Mouse (Mus musculus) lung, adult 18-20 months (tissue): Measurements from ENCODE around the gene Ginm1.
A peak's percentile ranks its signal among the peaks of the same experiment; 100 is the strongest.

Experiments
- DNase-seq, 2 experiments: peaks; one replicate each; pipeline ENCODE4 v3.0.0; 2022; ENCODE audit warnings: mixed read lengths in 2 of 2

Gene Ginm1

DNA sequence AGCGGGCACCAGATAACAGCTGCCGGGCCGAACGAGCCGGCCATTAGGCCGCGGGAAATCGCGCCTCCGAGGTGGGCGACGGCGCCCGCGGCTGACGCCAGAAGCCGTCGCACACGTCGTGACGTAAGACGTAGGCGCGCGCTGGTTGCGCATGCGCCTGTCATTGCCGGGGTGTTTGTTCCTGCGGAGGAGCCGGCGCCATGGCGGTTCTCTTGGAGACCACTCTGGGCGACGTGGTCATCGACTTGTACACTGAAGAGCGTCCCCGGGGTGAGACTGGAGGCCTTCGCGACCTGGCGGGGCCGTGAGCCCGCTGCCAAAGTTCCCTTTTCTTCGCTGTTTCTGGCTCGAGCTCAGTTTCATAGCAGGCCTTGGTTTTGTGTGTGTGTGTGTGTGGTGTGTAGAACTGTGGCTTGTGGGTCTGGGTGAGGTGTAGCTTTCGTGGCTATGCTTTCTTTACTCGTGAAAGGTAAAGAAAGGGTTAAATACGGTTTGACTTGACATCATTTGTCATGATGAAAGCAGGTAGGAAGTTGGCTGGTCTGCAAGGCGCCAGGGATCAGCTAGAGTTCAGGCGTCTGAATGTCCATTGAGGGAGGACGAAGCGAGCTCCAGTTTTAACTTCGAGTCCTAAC lies at the start of gene Ginm1, which contains the start of gene Ppil4:
TSS of gene Ginm1 (minus strand) at position 74 of the 635 bp plus-strand sequence.
TSS of gene Ppil4 (plus strand) at position 141 of the 635 bp plus-strand sequence.
- DNase-seq, result peak; percentile 86 to 87

DNA sequence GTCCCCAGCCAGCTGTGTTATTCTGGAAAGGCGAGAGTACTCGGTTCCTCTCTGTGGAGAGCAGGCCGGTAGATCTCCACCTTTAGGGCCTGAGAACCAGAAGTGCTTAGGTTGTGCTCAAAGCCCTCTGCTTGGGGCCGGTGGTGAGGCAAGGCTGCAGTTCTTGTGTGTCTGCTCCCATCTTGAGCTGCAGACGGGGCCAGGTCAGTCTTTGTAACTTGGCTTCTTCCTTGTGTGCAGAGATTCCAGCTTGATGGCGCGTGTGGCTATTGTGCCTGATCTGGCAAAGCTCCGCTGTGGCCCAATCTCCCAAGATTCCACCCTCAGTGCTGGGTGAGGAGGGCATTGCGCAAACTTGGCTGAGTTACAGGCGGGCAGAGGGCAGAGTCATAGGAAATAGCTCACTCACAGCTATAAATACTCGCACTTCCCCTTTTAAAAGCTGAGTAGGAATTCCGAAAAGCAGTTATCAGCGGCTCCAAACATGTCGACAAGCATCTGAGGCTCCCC lies 49.0 kb upstream of the Ginm1 start:
- peak; percentile 89 to 91 for DNase-seq

DNA sequence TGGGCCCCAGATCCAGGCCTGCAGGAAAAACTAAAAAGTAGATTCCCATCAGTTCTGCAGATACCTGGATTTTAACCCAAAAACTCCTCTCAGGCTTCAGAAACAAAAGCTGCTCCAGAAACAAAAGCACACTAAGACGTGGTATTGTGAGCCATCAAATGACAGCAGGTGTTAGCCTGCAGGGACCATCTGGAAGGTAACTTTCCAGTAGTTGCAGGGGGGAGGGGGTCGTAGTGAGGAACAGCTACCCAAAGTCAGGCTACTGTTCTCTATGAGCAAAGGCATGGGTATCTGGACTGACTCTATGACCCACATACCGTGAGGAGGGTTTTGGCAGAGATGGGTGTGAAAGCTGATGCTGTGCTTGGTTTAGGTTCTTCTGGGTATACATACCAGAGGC lies 48.2 kb upstream of the Ginm1 start:
- no peak for DNase-seq

DNA sequence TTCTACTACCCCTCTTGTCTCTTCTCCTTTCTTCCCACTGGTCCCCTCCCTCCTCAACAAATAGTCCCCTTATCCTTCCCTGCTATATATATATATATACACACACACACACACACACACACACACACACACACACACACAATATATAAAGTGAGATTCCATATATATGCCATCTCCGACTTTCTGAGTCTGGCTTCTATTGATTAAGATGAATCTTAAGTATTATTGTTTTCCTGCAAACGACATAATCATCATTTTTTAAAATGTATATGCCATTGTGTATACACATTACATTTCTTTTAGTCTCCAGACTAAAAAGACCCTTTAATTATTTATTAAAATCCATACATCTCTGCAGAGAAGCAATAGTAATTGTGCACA lies 47.7 kb upstream of the Ginm1 start:
- no peak for DNase-seq

DNA sequence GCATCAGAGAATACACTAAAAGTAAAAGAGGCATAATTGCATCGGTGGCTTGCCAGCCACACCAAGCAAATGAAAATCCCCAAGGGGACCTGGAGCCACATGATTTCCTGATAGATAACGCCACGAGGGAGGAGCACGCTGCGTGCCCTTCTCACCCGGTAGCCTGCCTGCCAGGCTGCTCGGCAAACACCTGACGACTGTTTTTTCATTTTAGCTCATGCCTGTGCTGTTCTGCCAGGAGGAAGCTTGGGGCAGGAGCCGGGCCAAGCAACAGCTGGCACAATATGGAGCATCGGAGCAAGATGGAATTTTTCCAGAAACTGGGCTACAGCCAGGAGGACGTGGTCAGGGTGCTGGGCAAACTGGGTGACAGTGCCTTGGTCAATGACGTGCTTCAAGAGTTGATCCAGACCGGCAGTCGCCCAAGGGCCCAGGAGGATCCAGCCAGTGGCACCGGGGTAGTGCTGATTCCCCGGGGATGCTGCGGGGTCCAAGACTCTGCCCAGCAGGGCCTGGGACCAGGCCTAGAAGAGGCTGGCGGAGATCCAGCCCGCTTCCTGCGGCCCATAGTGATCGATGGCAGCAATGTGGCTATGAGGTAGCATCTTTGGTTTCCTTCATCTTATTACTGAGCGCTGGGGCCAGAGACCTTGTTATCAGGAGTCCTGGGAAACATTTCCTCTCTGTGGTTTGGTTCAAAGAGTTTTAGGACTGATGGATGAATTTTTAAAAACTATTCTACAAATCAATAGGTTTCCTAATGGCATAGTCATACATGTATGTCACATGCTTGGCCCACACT lies 47.1 kb upstream of the Ginm1 start:
- peak in 1 of 2 experiments; percentile 28 for DNase-seq

DNA sequence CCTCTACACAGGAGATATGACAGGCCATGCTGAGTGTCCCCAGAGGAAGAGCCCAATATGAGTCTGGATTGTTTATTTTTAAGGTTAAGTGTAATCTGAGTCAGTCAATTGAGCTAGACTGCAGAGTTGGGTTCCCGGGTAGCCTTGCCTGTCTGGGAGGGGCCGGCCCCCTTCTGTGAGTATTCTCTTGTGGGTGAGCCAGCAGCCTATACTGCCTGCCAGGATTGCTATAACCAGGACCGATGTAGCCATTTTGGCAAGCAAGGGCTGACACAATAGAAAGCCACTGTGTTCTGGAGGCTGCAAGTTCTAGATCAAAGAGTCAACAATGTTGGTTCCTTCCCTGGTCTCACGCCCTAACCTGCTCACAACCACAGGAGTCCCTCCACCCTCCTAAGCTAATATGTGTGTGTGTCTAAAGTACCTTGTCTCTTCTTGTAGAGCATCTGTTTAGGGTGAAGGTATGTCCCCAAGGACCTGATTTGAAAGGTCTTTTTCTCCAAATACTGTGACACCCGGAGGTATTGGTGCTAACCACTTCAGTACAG lies 46.3 kb upstream of the Ginm1 start:
- no peak for DNase-seq

DNA sequence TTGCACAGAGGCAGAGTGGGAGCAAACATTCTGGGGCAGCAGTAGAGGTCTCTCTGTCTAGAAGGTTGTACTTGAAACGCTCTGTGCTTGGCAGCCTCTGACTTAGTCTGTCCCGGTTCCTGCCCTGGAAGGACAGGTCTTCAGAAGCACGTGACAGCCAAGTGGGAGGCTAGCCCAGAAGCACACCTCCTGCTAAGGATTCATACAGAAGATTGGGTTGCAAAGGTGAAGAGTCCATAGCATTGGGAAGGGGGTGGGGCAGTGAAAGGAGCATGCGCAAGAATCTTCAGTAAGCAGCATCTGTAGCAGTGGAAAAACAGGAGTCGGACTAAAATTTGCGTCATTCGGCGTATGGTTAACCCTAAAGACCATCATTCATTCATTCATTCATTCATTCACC lies 45.4 kb upstream of the Ginm1 start:
- no peak for DNase-seq

DNA sequence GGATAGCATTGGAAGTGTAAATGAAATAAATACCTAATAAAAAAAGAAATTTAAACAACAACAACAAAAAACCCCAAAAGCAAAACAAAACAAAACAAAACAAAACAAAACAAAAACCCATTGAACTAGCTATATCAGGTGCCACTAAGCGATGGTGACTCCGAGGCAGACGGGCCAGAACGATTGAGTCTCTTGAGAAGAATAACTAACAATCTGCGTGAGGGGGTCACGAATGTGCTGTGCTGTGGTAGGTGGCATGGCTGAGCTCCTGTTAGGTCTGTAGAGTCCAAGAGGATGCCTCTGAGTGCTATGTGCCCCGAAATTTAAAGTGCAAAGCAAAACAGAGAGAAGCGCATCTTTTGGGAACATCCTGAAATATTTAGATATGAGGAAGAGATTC lies 44.8 kb upstream of the Ginm1 start:
- no peak for DNase-seq

DNA sequence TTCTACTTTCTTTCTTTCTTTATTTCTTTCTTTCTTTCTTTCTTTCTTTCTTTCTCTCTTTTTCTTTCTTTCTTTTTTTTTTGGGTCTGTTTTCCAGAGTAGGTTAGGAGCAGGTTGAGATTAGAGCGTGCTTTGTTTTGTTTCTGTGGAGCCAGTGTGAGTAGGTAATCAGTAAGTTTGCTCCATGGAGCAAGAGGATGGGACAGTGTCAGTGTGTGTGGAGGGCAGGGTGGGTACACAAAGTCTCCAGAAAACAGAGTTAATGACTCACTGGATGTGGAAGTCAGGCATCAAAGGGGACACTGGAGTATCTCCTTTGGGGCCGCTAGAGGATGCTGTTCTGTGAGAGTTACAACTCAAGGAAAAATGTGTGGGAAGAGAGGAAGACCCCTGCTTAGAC lies 44.3 kb upstream of the Ginm1 start:
- DNase-seq, result no peak

DNA sequence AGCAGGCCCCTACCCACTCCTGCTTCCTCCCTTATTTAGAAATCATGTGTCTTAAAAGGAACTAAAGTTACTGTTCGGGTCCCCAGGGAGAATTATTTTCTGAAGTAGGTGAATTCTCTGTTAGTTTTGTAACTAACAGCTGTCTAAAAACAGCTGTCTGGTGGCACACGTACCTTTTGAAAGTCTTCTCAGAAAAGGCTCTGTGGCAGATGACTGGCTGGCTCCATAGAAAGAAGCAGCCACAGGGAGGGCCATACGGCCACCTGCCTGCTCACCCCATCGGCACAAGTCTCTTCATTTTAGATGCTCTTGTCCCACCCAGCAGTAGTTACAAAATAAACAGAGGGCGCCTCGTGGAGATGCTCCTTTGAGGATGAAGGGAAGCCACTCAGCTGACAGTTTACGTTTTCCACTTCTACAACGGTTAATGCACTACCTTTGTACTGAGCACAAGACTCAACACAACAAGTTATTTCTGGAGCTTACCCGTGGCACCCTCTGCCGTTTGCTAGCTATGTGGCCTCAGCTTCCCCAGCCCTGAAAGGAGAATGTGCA lies 42.1 kb upstream of the Ginm1 start:
- no peak for DNase-seq

DNA sequence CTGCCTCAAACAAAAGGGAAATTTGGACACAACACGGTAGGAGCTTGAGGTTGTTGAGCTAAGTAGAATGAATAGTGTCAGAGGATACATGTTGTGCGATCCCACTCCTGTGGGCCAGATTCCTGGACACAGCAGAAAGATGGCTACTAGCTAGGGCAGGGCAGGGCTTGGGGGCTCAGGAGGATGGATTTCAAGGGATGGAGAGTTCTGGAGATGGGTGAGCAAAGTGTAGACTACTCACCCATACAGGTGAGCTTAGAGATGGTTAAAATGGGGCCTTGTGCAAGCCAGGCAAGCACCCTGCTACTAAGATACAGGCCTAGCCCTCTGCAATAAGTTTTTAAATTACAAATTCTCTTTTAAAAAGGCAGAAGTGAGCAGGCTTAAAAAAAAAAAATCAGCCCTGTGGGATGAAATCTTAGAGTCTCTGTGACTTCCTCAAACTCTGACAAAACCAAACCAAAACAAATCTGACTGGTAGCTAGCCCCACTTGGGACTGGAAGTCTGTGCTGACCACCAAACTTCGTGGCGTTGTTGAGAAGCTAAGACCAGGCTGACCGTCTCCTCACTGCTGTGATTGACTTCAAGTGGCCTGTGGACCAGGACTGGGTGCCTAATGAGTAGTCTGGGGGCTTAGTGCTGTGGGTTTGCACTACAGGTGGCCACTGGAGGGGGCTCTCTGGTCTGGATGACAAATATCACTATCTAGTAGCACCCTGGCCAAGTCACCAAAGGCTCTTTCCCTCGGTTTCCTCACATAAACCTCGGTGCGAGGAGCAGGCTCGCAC lies 40.9 kb upstream of the Ginm1 start:
- no peak for DNase-seq

DNA sequence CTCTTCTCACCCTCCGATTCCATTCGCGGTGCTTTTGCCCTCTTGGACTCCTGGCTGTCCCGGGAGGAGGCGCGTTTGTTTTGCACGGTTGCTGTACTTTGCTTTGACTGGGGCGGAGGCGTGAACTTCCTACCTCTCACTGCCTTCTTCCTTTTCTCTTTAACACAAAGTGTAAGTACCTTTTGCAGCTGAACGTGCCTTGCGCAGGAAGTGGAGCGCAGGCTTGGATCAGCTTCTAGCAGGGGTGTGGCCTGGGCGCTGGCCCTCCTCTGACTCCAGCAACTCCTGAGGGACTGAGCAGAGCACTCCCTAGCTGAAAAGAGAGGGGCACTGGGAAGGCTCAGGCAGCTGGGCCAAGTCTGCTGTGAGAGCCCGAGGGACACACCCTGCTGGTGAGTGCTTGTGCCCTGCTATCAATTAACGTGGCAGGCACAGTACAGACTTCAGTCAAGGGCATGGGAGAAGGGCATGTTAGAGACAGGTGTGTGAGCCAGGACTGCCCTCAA lies 39.6 kb upstream of the Ginm1 start, which contains the start of gene Zc3h12d:
TSS of gene Zc3h12d (plus strand) at position 300 of the 506 bp plus-strand sequence.
- DNase-seq, result peak; percentile 51 to 60

DNA sequence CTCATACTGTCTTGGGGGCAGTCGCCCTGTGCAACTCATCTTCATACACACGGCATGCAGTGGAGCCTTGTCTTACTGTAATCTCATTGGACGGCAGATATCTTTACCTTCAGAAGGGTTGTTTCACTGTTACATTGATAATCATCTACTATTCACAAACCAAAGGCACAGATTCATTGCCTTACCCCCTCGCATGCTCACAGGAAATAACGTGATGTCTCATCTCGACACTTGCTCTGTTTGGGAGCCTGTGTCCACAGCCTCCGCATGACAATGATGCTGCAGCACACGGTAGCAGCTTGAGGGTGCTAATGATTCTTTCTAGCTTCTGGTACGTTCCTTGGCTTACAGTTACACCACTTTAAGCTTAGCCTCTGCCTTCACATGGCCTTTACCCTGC lies 33.5 kb upstream of the Ginm1 start:
- no peak for DNase-seq

DNA sequence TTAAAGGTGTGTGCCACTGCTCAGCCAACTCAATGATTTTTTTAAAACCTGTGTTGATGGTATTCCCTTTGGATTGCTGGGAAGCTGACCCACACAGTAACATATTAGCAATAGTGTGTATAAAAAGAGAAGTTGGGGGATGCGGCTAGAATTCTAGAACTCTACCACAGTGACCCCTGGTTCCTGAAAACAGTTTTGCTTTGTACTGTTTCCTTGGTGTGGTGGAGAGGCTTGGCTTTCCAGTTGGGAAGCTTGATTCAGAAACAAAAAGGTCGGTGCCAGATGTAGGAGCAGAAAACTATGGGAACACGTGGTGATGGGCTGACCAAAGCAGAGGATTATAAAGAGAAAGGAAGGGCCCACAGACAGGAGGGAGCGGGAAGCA lies 32.6 kb upstream of the Ginm1 start:
- DNase-seq, result no peak

DNA sequence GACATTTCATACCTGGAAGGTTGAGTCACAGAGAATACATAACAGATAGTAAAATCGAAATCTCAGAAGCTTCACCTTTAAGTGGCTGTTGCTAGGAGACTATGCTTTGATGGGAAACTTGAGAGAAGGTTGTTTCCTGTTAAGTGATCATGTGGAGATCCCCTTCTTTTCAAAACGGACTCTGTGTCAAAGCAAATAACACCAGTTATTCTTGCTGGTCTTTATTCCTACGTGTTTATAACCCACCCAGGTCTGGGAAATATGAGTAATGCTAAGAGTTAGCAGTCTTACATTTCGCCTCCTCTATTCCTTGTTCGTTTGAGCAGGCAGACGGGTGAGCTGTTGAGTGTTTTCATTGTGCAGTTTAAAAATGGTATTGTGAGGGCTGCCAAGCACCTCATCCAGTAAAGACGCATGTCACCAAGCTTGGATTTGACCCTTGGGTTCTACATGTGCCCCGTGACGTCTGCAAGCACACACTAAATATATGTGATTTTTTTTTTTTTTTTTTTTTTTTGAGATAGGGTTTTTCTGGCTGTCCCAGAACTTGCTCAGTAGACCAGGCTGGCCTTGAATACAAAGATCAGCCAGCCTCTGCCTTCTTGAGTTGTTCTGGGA lies 32.1 kb upstream of the Ginm1 start:
- DNase-seq, result no peak

DNA sequence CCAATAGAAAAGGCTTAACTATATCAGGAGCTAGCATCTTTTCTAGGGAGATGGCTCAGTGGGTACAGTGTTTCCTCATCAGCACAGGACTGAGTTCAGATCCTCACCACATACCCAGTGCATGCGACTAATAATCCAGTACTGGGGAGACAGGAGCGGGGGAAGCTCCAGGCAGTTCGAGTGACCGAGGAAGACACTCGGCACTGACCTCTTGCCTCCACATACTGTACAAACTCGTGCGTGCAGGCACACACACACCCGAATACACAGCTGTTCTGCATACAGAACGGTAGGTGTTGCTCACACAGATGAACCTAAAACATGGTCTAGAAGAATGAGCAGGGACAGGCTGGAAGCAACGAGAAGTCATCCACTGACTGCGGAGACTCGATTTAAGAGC lies 29.4 kb upstream of the Ginm1 start:
- DNase-seq, result no peak

DNA sequence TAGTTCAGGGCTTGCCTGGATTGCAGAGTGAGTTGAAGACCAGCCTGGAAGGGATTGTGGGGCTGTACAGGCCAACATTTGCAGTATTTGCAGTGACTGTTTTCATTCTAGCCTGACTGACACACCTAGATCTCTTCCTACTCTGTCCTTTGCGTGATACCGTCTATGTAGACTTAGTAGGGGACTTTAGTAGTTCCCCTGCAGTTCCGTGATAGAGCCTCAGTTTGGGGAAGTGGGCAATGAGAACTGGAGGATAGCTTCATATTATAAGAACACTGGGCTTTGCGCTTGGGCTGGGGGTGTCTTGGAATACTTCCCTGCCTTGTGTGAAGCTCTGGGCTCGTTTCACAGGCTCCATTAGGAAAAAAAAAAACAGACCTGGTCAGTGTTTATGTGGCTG lies 27.5 kb upstream of the Ginm1 start:
- no peak for DNase-seq

DNA sequence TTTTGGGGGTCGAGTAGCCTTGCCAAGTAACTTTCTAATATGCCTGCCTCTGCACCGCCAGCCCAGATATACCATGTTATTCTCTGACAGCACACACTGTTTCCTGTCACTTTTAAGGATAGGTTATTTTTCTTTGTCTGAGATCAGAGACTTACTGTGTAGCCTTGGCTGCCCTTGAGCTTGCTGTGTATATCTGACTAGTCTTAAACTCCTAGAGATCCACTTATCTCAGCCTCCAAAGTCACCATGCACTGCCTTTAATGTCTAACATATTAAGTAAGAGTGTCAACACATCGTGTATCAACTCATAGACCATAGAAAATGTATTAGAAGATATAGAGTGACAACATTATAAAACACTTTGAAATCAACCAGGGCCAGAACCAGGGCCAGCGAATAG lies 27.0 kb upstream of the Ginm1 start:
- no peak for DNase-seq

DNA sequence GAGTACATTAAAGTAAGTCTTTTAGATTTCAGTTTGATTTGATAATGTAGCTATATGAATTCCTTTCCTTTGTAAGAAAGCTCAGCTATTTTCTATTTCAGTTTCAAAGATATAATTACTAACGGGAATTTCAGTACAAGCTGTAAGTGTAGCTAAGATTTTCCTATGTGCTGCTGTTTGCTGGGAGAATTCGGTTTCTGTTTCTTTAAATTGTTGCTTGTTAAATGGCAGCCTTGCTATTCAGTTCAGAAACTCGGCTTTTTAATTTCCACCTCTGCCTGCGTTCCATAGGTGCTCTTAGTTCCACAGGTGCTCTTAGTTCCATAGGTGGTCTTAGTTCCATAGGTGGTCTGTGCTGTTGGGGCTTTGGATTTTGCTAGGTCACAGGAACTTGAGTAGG lies 26.5 kb upstream of the Ginm1 start:
- no peak for DNase-seq

DNA sequence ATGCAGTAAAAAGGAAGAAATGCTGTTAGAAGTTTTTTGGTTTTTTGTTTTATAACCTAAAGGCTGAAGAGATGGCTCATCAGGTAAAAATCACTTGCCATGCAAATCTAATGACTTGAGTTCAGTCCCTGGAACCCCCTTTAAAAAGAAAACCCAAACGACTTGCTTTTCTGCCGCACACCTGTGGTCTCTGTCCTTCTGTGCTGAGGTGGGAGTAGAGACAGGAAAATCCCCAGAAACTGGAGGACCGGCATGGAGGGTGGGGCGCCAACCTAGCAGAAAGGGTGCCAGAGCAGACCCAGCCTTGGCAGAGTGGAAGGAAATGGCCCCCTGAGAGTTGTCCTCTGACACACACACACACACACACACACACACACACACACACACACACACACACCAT lies 26.1 kb upstream of the Ginm1 start:
- no peak for DNase-seq

DNA sequence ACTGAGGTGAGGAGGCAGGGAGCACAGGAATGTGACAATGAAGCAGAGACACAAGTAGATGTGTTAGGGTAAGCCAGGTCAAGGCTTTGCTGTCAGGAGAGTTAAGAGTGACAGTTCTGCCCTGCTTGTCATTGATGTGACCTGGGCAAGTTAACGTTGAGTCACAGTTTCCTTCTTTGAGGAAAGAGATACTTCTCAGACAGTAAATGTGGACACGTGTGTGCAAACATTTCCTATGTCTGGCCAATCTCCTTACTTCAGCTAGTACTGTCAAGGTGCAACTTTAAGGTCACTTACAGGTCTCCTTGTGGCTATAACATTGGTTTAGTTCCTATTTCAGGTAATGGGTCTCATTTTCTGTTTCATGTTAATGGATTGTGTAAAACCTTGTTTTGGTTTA lies 23.9 kb upstream of the Ginm1 start:
- DNase-seq, result no peak

DNA sequence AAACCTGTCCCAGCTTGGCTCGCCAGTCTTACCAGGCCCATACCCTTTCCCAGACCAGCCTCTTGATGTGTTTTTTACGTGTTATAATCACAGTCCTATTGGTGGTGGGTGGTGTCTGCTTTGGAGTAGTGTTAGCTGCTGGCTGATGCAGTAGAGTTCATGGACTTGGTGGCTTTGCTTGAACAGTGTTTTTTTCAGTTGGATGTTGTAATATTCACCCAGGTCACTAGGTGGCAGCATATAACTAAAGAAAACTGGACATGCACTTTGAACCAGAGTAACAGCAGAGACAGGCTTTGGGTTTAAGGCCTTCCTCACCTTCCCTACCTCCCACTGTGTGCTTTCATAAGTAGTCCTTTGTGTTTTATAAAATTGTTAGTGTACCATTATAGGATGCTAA lies 17.3 kb upstream of the Ginm1 start:
- DNase-seq, result peak in 1 of 2 experiments; percentile 38
